Mouse (Mus musculus) bone marrow, adult 2 months (tissue): ENCODE measurements at regions not wholly inside any gene's neighbourhood (a gene's known extent, or its start where the extent isn't known, plus 50 kb on each side); places are given as distances from the start of the nearest gene placed in this dataset.

Experiments used
- CTCF ChIP-seq: fragments of 200-500 bp; IDR thresholded peaks from 2 replicates; pipeline ENCODE4 v1.5.1; 2011; ENCODE audit warnings: low read length, control low read depth; ENCODE audit not compliant: control insufficient read depth, insufficient read depth
- POLR2A ChIP-seq: fragments of 200-500 bp; IDR thresholded peaks from 2 replicates; pipeline ENCODE4 v1.6.1; 2011; ENCODE audit warnings: low read depth, mild to moderate bottlenecking, control low read depth, low read length, borderline replicate concordance; ENCODE audit not compliant: control insufficient read depth

- TF ChIP-seq CTCF (no peak), POLR2A (no peak)
Observed at GRCm38 (mm10) chr3:148272159-148272848, 718.1 kb downstream of the Adgrl2 start.
